Mouse (Mus musculus) liver, postnatal 0 days (tissue): Measurements from ENCODE around the gene Tyro3.

ENCODE experiments used
- CTCF ChIP-seq: sonication (generic); IDR thresholded peaks from 2 replicates; pipeline ENCODE4 v1.5.1; 2016; ENCODE audit warnings: antibody characterized with exemption, low read depth
- EP300 ChIP-seq: IDR thresholded peaks from 2 replicates; pipeline ENCODE4 v1.6.1; 2016; ENCODE audit warnings: antibody characterized with exemption, low read depth, mild to moderate bottlenecking

DNA sequence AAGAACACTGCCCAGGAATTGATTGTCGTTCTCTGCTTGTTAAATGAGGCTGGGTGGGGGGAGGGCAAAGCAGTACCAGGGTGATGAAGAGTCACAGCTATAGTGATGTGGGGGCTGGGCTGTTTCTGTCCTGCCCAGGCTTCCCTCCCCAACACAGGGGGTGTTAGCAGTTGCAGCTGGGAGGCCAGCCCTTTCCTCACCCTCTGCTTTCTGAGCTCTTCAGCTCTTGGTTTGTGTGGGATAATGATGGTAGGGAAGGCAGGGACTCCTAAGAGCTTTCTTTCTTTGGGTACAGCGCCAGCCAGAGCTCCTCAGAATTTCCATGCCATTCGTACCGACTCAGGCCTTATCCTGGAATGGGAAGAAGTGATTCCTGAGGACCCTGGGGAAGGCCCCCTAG, 10.9 kb downstream of the Tyro3 start:
- no peak for TF ChIP-seq CTCF
- no peak for TF ChIP-seq EP300
